Mouse (Mus musculus) midbrain, embryonic 16.5 days (tissue): ENCODE measurements around the gene Hnrnpul1. TPM values are rescaled to one million over a fixed set of nuclear protein-coding genes. Genes with fewer than 3 reads are reported as not detected.
A peak's percentile ranks its signal among the peaks of the same experiment; 100 is the strongest.

Experiments
- ATAC-seq: fragments of 200-750 bp; cut with Nextera tagmentation; 2 replicates; pipeline ENCODE4 v1.8.0; 2017; ENCODE audit warnings: moderate TSS enrichment
- H3K27ac ChIP-seq: fragments of 300-500 bp; sonication (generic); 2 replicates; pipeline ENCODE4 v1.5.1; 2014; ENCODE audit warnings: mild to moderate bottlenecking, low read length, mixed read lengths
- H3K27me3 ChIP-seq: fragments of 300-500 bp; sonication (generic); 2 replicates; pipeline ENCODE4 v1.6.1; 2014; ENCODE audit warnings: low read depth, low read length, mixed read lengths; ENCODE audit not compliant: control insufficient read depth, insufficient read depth
- H3K36me3 ChIP-seq: fragments of 300-500 bp; sonication (generic); 2 replicates; pipeline ENCODE4 v1.6.1; 2014; ENCODE audit warnings: mild to moderate bottlenecking, low read length, moderate library complexity, mixed read lengths; ENCODE audit not compliant: control insufficient read depth, insufficient read depth
- H3K4me1 ChIP-seq: fragments of 300-500 bp; sonication (generic); 2 replicates; pipeline ENCODE4 v1.6.1; 2014; ENCODE audit warnings: mild to moderate bottlenecking, low read length, mixed read lengths; ENCODE audit not compliant: control insufficient read depth, insufficient read depth
- H3K4me2 ChIP-seq: fragments of 300-500 bp; sonication (generic); 2 replicates; pipeline ENCODE4 v1.6.1; 2014; ENCODE audit warnings: mild to moderate bottlenecking, low read length, mixed read lengths
- H3K4me3 ChIP-seq: fragments of 300-500 bp; sonication (generic); 2 replicates; pipeline ENCODE4 v1.5.1; 2014; ENCODE audit warnings: low read depth, mild to moderate bottlenecking, low read length, moderate library complexity, mixed read lengths
- H3K9ac ChIP-seq: fragments of 300-500 bp; sonication (generic); 2 replicates; pipeline ENCODE4 v1.6.1; 2014; ENCODE audit warnings: low read depth, low read length, mixed read lengths
- H3K9me3 ChIP-seq: fragments of 300-500 bp; sonication (generic); replicated peaks from 2 replicates; pipeline ENCODE4 v1.6.1; 2014; ENCODE audit warnings: mild to moderate bottlenecking, low read length, mixed read lengths; ENCODE audit not compliant: control insufficient read depth, poor library complexity, severe bottlenecking
- WGBS: fragments of 180-500 bp; shearing (Covaris S2); extraction: QIAGEN DNeasy Blood & Tissue Kit; methylation state at CpG from one replicate; pipeline ENCODE4 v1.1.7; 2014; 5-methylcytosine and 5-hydroxymethylcytosine counted together
- polyA plus RNA-seq: library from polyadenylated mRNA; unstranded; fragments of >200 nt; fragmentation: Nextera tagmentation; extraction: Ambion mirVana; gene quantifications from 2 replicates; pipeline ENCODE4 v1.2.1, GENCODE M21; 2015

Gene Hnrnpul1
- polyA plus RNA-seq, 1 experiment from 2014 or later: 38.3 TPM

DNA sequence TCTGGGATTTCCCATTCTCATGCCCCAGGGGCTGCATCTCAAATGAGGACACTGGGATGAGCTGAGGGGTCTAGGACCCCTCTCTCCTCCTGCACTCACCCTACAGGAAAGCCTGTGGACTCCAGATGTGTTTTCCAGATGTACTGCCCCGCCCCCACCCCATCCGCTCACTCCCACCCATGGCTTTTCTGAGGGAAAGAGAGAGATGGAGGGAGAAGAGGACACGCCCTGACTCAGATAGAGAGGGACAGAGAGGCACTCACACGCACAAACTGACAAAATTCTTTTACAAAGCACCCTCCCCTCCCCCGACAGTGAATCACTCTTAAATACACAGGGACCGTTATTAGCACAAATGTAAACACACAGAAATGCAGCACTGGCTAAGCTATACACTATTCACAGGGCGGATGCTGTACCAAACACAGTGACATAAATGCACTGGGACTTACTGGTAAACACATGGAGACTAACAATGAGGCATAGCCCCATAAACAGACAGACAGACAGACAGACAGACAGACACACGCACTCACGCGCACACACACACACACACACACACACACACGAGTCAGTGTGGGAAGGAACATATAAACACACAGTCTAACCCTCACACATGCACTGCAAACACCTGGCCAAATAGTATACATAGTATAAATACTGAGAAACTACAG is 27.5 kb upstream of the Hnrnpul1 start:
- H3K4me2 ChIP-seq: peak overlapping the region; percentile 78
- H3K36me3 ChIP-seq: no peaks in the 10 kb centered on the region
- peak overlapping the region; percentile 66; the same call in 1 of the 2 replicates for H3K9ac ChIP-seq
- H3K27me3 ChIP-seq: no peaks in the 10 kb centered on the region
- 49% methylated on average over 11 of the region's 11 CpGs for WGBS
- H3K4me3 ChIP-seq: peak overlapping the region; percentile 37
- no peak overlapping the region for H3K27ac ChIP-seq
- H3K4me1 ChIP-seq: peaks cover 7% of the 10 kb centered on the region; the same call in 1 of the 2 replicates
- ATAC-seq: peak; percentile 69
- no peaks in the 10 kb centered on the region for H3K9me3 ChIP-seq

DNA sequence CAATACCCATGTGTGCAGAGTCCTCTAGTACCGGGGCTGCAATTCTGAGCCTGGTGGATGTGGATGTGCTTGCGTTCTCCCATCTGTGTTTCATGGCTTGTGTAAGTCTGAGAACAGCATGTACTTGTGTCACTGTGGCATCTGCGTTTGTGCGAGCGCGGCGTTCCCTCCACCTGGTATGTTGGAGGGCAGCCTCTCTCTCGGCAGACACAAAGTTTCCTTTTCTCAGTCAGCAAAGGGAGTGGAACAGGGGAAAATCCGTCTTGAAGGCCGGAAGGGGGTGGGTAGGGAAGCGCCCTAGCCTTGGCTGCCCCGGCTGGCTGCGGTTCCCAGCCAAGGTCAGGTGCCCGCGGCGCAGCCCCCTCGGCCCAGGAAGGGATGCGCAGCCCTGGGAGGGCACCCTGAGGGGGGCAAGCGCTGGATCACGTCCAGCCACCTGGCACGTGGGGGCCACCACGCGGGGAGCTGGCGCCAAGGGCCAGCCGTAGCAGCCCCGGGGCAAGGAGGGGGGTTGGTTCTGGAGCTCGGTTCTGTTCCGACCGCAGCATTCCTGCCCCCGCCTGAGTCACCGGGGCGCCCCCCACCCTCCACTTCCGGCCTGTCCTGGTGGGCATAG is 26.9 kb upstream of the Hnrnpul1 start:
- H3K4me2 ChIP-seq: peak overlapping the region; percentile 78
- peak overlapping the region; percentile 37 for H3K4me3 ChIP-seq
- peak; percentile 62 for ATAC-seq
- H3K4me1 ChIP-seq: peaks cover 7% of the 10 kb centered on the region; the same call in 1 of the 2 replicates
- H3K36me3 ChIP-seq: no peaks in the 10 kb centered on the region
- peak overlapping the region; percentile 18; the same call in 1 of the 2 replicates for H3K27ac ChIP-seq
- 12% methylated on average over 32 of the region's 33 CpGs for whole genome bisulfite sequencing
- H3K9me3 ChIP-seq: no peaks in the 10 kb centered on the region
- H3K27me3 ChIP-seq: no peaks in the 10 kb centered on the region
- peak overlapping the region; percentile 66 for H3K9ac ChIP-seq

DNA sequence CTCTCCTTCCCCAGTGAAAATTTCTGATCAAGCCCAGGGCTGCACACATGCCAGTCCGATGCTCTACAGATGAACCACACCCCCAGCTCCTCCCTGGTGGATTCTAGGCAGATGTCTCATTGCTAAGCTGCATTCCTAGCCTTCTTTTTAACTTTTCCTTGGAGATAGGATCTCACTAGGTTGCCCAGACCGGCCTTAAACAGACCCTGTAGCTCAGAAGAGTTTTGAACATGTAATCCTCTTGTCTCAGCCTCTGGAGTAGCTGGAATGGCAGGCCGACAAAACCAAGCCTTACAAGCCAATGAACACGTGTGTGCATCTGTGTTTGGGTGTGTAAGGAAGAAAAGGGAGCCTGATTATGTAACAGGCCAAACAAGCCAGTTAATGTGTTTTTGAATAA is 26.2 kb upstream of the Hnrnpul1 start:
- no peak overlapping the region for H3K9ac ChIP-seq
- no peaks in the 10 kb centered on the region for H3K9me3 ChIP-seq
- no peak for ATAC-seq
- no peak overlapping the region for H3K4me2 ChIP-seq
- H3K4me1 ChIP-seq: peaks cover 7% of the 10 kb centered on the region; the same call in 1 of the 2 replicates
- H3K36me3 ChIP-seq: no peaks in the 10 kb centered on the region
- WGBS: 15% methylated on average over 4 of the region's 4 CpGs
- no peak overlapping the region for H3K4me3 ChIP-seq
- H3K27me3 ChIP-seq: no peaks in the 10 kb centered on the region
- H3K27ac ChIP-seq: no peak overlapping the region

DNA sequence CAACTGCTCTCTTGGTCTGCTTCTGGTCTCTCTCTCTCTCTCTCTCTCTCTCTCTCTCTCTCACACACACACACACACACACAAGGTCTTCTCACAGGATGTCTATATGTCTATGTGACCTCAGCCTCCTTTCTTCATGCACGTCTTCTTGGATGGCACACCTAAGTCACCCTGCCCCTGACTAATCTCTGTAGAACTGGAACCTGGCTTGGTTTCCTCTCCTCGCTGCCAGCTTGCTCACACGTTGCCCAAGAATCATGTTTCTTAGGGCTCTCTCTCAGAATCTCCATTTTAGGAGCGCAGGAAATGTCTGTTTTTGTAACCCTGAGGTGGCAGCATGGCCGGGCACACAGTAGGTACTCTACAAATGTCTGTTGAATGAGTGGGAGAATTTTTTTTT is 25.5 kb upstream of the Hnrnpul1 start:
- Histone ChIP-seq H3K4me2 (no peak overlapping the region), H3K36me3 (no peaks in the 10 kb centered on the region), H3K4me1 (peaks cover 7% of the 10 kb centered on the region; the same call in 1 of the 2 replicates), H3K9ac (no peak overlapping the region), H3K27me3 (no peaks in the 10 kb centered on the region), H3K27ac (no peak overlapping the region), H3K9me3 (no peaks in the 10 kb centered on the region), H3K4me3 (no peak overlapping the region)
- no peak for ATAC-seq
- WGBS: 92% methylated on average over 5 of the region's 5 CpGs

DNA sequence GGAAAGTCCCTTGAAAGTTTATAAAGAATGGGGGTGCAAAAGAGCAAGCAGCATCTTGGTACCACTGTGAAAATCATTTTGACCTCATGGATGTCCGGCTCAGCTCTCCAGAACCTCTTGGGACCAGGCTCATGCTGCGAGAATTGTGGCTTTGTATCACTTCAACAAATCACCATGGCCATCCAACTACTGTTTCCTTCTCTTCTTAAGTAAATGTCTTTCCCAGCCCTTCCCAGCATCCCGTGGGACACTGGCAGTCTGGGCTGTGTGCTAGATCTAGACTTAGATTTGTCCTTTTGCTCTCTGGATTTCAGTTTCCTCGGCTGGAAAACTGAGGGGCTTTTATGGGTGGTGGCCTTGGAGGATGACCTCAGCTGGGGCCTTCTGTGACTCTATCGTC is 13.7 kb upstream of the Hnrnpul1 start:
- Histone ChIP-seq H3K9ac (no peak overlapping the region), H3K36me3 (no peaks in the 10 kb centered on the region), H3K4me2 (no peak overlapping the region), H3K27ac (no peak overlapping the region), H3K9me3 (no peaks in the 10 kb centered on the region), H3K4me1 (no peaks in the 10 kb centered on the region), H3K27me3 (no peaks in the 10 kb centered on the region), H3K4me3 (no peak overlapping the region)
- WGBS: 89% methylated on average over 5 of the region's 5 CpGs
- ATAC-seq: no peak

DNA sequence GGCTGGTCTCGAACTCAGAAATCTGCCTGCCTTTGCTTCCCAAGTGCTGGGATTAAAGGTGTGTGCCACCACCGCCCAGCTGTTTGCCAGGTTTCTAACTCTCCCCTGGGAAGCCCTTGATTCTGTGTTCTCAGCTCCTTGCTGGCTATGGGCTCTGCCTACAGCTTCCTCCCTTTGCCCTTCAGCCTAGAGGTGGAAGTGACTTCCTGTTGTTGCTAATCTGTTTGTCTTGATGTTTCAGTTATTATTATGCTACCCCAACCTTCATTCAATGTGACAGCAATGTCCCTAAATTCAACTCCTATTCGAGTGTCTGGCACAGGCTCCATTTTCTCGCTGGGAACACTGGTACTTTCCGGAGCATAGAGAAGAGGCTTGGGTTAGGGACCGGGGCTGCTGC is 11.6 kb upstream of the Hnrnpul1 start:
- no peak overlapping the region for H3K9ac ChIP-seq
- no peak for ATAC-seq
- no peaks in the 10 kb centered on the region for H3K27me3 ChIP-seq
- H3K4me1 ChIP-seq: no peaks in the 10 kb centered on the region
- no peaks in the 10 kb centered on the region for H3K9me3 ChIP-seq
- no peak overlapping the region for H3K4me2 ChIP-seq
- no peak overlapping the region for H3K27ac ChIP-seq
- WGBS: 89% methylated on average over 6 of the region's 6 CpGs
- H3K36me3 ChIP-seq: no peaks in the 10 kb centered on the region
- no peak overlapping the region for H3K4me3 ChIP-seq

DNA sequence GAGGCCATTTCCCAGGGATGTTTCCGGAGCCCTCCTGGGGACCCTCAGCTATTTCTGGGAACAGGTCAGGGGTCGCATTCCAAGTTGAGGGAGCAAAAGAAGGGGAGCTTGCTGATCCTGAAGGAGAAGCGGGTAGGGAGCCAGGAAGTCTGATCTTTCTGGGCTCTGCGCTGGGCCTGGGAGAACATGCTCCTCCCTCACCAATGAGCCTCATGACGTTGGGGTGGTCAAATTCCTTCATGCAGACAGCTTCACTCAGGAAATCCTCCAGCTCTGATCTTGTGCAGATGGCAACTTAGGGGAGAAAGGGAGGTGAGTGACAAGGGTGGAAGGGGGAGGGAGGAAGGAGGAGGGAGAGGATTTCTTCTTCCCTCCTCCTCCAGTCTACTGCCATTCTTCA is 9.7 kb upstream of the Hnrnpul1 start:
- no peak for ATAC-seq
- no peak overlapping the region for H3K27ac ChIP-seq
- no peaks in the 10 kb centered on the region for H3K9me3 ChIP-seq

DNA sequence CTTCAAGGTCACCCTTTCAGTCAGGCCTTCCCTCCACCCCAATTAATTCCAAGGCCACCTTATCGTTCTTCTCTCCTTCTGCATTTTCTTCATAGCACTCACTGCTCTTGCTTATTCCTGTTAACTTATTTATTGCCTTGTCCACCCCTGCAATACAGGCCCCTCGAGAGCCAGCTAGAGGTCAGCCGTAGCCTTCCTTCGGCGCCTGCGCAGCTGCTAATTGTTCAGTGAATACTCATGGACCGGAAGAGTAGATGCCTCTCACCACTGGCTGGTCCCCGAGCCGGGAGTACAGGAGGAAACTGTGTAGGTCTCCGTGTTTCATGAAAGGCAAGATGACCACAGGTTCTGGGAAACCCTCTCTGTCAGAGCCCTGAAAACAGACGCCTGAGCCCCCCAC is 9.1 kb upstream of the Hnrnpul1 start:
- Histone ChIP-seq H3K27me3 (no peaks in the 10 kb centered on the region), H3K27ac (no peak overlapping the region), H3K36me3 (no peaks in the 10 kb centered on the region), H3K4me2 (no peak overlapping the region), H3K4me1 (no peaks in the 10 kb centered on the region), H3K4me3 (no peak overlapping the region), H3K9ac (no peak overlapping the region), H3K9me3 (no peaks in the 10 kb centered on the region)
- ATAC-seq: no peak
- 78% methylated on average over 11 of the region's 11 CpGs for WGBS

More for the DNA sequence above, 9.7 kb upstream of the Hnrnpul1 start:
- Histone ChIP-seq H3K9ac (no peak overlapping the region), H3K4me1 (no peaks in the 10 kb centered on the region), H3K27me3 (no peaks in the 10 kb centered on the region), H3K4me3 (no peak overlapping the region), H3K4me2 (no peak overlapping the region), H3K36me3 (no peaks in the 10 kb centered on the region)
- WGBS: 75% methylated on average over 5 of the region's 5 CpGs

DNA sequence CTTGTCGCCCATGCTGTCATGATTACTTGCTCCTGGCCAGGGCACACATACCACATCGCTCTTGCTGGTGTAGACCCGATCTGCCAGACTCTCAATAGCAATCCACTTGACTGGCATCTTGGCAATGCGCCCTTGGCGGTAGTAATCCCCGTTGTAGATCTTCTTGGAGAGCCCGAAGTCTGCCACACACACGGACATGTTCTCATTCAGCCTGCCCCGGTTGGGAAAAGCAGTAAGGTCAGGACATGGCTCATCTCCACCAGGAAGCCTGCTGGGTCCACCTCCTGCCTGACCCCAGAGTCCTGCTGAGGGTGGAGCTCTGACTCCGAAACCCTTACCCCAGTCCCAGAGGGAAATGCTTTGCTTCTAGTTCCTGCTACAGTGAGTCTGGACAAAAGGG is 6.8 kb upstream of the Hnrnpul1 start:
- H3K27me3 ChIP-seq: no peaks in the 10 kb centered on the region
- no peak overlapping the region for H3K27ac ChIP-seq
- H3K9ac ChIP-seq: no peak overlapping the region
- no peak overlapping the region for H3K4me2 ChIP-seq
- H3K9me3 ChIP-seq: no peaks in the 10 kb centered on the region
- no peak overlapping the region for H3K4me3 ChIP-seq
- 73% methylated on average over 10 of the region's 10 CpGs for WGBS
- H3K4me1 ChIP-seq: no peaks in the 10 kb centered on the region
- ATAC-seq: no peak
- H3K36me3 ChIP-seq: no peaks in the 10 kb centered on the region
